Mouse (Mus musculus) right cerebral cortex, postnatal 10 days (tissue): ENCODE measurements at regions not wholly inside any gene's neighbourhood (a gene's known extent, or its start where the extent isn't known, plus 50 kb on each side); places are given as distances from the start of the nearest gene placed in this dataset.

ENCODE experiments used
- DNase-seq, 2 experiments: peaks; one replicate each; pipeline ENCODE4 v3.0.0; 2021; ENCODE audit warnings: low spot score in 2 of 2

- no peak for DNase-seq
Measured at GRCm38 (mm10) chrX:53976273-53977135, 179.0 kb upstream of the Xlr start.

GRCm38 (mm10) chrX:53975545-53976272 is 178.2 kb upstream of the Xlr start:
- DNase-seq: no peak

- peak in 1 of 2 experiments; percentile 17 for DNase-seq
Measured at GRCm38 (mm10) chrX:53974732-53975544, 177.4 kb upstream of the Xlr start.
